Mouse (Mus musculus): ENCODE measurements around the gene Ddx39. TPM values are rescaled to one million over a fixed set of nuclear protein-coding genes. Genes with fewer than 3 reads are reported as not detected.
A peak's percentile ranks its signal among the peaks of the same experiment; 100 is the strongest.

Gene Ddx39
- polyA plus RNA-seq, 1 experiment from 2014 or later = 251 TPM

DNA sequence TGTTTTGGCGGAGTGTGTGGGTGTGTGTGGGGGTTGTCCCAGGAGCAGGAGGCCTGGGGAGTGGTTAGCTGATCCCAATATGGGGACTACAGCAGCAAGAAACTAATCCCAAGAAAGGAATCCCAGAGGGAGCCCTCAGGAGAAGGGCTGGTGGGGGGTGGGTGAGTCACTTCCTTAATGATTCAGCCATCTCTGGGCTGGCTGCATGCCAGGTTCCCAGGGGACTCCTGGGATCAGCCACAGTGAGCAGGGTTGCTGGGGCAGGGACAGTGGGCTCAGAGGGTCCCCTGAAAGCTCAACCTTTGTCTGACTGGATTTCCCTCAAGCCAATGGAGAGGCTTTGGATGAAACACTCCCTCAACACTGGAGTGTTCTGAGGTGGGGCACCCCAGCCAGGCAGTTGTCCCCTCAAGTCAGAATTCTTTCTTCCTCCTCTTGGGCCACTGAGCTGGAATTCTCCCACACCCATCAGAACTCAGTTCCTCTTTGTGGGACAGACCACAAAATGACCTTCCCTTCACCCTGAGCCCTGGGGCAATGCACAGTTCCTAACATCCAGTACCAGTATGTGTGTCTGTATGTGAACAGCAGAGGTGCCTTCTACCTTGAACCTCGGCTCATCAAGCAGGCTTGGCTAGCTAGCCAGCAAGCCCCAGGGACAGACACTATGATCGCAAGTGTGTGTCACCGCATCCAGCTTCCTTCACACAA, 23.0 kb downstream of the Ddx39 start:
- ATAC-seq (replicated peaks; ENCODE audit: low FRiP score) (no peak), DNase-seq (ENCODE audit: low spot score) (no peak)
- H3K4me1 ChIP-seq (replicated peaks; ENCODE audit: control insufficient read depth, insufficient read depth, low read length) = 0 out of 2 replicates have a peak, but pooled peaks cover 4% of the 10 kb centered on the region
- WGBS = 80% methylated on average over 4 of the region's 4 CpGs
- no peak overlapping the region for H3K4me2 ChIP-seq (ENCODE audit: low read depth, low read length, severe bottlenecking)
- H3K27me3 ChIP-seq (ENCODE audit: control insufficient read depth, insufficient read depth, low read length) = peaks cover 23% of the 10 kb centered on the region
- no peak overlapping the region for H3K27ac ChIP-seq (ENCODE audit: low read depth, low read length)
- H3K36me3 ChIP-seq (ENCODE audit: control insufficient read depth, insufficient read depth, low read length) = no peaks in the 10 kb centered on the region
- H3K9ac ChIP-seq (ENCODE audit: low read length) = no peak overlapping the region
- no peaks in the 10 kb centered on the region; the same call in 1 of the 2 replicates for H3K9me3 ChIP-seq (ENCODE audit: control insufficient read depth, low read length)
- no peak overlapping the region for H3K4me3 ChIP-seq (ENCODE audit: low read depth, low read length)

DNA sequence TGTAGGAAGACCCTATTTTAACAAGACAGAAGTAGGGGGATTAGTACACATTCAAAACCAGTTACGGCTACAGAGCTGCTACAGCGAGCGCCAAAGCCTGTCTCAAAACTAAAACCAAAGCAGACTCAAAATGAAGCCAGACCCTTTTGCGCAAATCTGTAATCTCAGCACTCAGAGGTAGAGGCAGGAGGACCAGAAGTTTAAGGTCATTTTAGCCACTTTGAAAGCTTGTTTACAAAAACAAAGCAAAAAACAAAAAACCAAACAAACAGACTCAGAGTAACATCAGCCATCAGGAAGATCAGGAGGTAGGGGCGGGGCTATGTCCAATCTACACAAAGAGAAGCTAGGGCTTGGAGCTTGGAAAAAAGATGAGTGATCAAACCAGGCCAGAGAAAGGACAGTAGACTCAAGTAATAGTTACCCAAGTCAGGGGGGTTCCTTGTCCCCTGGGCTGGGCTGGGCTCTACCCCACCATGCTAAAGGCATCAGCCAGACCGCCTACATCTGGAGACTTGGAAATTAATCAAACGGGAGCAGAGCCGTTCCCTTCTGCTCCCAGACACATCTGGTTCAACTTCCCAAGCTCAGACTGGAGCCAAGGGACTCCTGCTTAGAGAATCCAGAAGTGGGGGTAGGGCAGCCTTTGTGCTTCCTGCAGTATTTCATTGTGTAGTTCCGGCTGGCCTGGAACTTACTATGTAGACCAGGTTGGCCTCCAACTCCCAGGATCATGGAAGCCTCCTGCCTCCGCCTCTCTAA, 24.2 kb downstream of the Ddx39 start:
- 76% methylated on average over 10 of the region's 10 CpGs for WGBS
- Histone ChIP-seq H3K4me1 (replicated peaks; ENCODE audit: control insufficient read depth, insufficient read depth, low read length) (0 out of 2 replicates have a peak, but pooled peaks cover 4% of the 10 kb centered on the region), H3K4me2 (ENCODE audit: low read depth, low read length, severe bottlenecking) (no peak overlapping the region), H3K36me3 (ENCODE audit: control insufficient read depth, insufficient read depth, low read length) (no peaks in the 10 kb centered on the region), H3K4me3 (ENCODE audit: low read depth, low read length) (no peak overlapping the region), H3K27me3 (ENCODE audit: control insufficient read depth, insufficient read depth, low read length) (peaks cover 23% of the 10 kb centered on the region), H3K9me3 (ENCODE audit: control insufficient read depth, low read length) (no peaks in the 10 kb centered on the region; the same call in 1 of the 2 replicates), H3K9ac (ENCODE audit: low read length) (no peak overlapping the region), H3K27ac (ENCODE audit: low read depth, low read length) (no peak overlapping the region)
- DNase-seq (ENCODE audit: low spot score) = no peak
- ATAC-seq (replicated peaks; ENCODE audit: low FRiP score) = no peak

- ATAC-seq (replicated peaks; ENCODE audit: low FRiP score) (no peak), DNase-seq (ENCODE audit: low spot score) (no peak)
- Histone ChIP-seq H3K4me1 (replicated peaks; ENCODE audit: control insufficient read depth, insufficient read depth, low read length) (0 out of 2 replicates have a peak, but pooled peaks cover 4% of the 10 kb centered on the region), H3K4me2 (ENCODE audit: low read depth, low read length, severe bottlenecking) (no peak overlapping the region), H3K9me3 (ENCODE audit: control insufficient read depth, low read length) (no peaks in the 10 kb centered on the region; the same call in 1 of the 2 replicates), H3K27ac (ENCODE audit: low read depth, low read length) (no peak overlapping the region), H3K27me3 (ENCODE audit: control insufficient read depth, insufficient read depth, low read length) (peaks cover 23% of the 10 kb centered on the region), H3K9ac (ENCODE audit: low read length) (no peak overlapping the region), H3K36me3 (ENCODE audit: control insufficient read depth, insufficient read depth, low read length) (no peaks in the 10 kb centered on the region), H3K4me3 (ENCODE audit: low read depth, low read length) (no peak overlapping the region)
- 52% methylated on average over 8 of the region's 8 CpGs for WGBS
Measured at GRCm38 (mm10) chr8:83739711-83740468, 24.9 kb downstream of the Ddx39 start.

- ATAC-seq (replicated peaks; ENCODE audit: low FRiP score) (0 out of 2 replicates have a peak, but pooled peaks have one; percentile 21), DNase-seq (ENCODE audit: low spot score) (peak; percentile 47)
- 24% methylated on average over 3 of the region's 3 CpGs for WGBS
- no peak overlapping the region for H3K27ac ChIP-seq (ENCODE audit: low read depth, low read length)
- peak overlapping the region; percentile 45 for H3K9ac ChIP-seq (ENCODE audit: low read length)
- H3K4me3 ChIP-seq (ENCODE audit: low read depth, low read length) = peak overlapping the region; percentile 44
- peaks cover 23% of the 10 kb centered on the region for H3K27me3 ChIP-seq (ENCODE audit: control insufficient read depth, insufficient read depth, low read length)
- 0 out of 2 replicates have a peak, but pooled peaks cover 4% of the 10 kb centered on the region for H3K4me1 ChIP-seq (replicated peaks; ENCODE audit: control insufficient read depth, insufficient read depth, low read length)
- no peaks in the 10 kb centered on the region; the same call in 1 of the 2 replicates for H3K9me3 ChIP-seq (ENCODE audit: control insufficient read depth, low read length)
- peak overlapping the region; percentile 75 for H3K4me2 ChIP-seq (ENCODE audit: low read depth, low read length, severe bottlenecking)
- H3K36me3 ChIP-seq (ENCODE audit: control insufficient read depth, insufficient read depth, low read length) = no peaks in the 10 kb centered on the region
Measured at GRCm38 (mm10) chr8:83740586-83740975, 25.6 kb downstream of the Ddx39 start.

DNA sequence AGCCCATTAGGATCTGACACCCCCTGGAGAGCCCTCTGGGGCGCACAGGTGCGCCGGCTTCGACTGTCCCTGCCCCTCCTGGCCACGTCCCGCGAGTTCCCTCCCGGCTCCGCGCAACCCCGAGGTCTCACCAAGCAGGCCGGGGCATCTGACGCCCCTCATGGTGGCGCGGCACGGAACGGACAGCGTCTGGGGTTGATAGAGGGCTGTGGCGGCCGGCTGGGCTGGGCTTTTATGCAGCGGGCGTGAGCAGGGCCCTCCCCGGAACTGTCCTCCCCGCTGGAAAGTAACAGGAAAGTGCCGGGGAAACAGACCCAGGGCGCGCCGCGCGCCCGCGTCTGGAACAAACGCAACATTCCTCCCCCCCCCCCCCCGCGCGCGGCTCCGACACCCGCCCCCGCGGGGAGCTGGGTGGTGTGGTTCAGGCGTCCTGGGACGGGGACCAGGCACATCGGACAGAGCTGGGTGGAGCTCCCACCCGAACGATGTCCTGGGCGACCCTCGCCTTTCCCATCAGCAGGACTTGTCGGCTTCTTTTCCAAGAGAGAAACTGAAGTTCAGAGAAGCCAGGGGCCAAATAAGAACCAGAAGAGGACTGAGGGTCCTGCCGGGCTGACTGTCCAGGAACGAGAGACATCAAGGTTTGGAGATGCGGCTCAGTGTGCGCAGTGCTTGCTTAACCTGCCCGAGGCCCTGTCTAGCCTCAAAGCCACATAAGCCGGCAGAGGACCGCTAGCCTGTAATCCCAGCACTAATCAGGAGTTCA, 26.2 kb downstream of the Ddx39 start, which contains the start of gene Adgre5:
Adgre5 (minus strand) TSS at position 351 of the 766 bp plus-strand sequence.
- Histone ChIP-seq H3K9me3 (ENCODE audit: control insufficient read depth, low read length) (no peaks in the 10 kb centered on the region; the same call in 1 of the 2 replicates), H3K4me3 (ENCODE audit: low read depth, low read length) (peak within 1 kb of the TSS; percentile 44), H3K36me3 (ENCODE audit: control insufficient read depth, insufficient read depth, low read length) (no peaks in the 10 kb centered on the region), H3K9ac (ENCODE audit: low read length) (peak within 1 kb of the TSS; percentile 45), H3K27ac (ENCODE audit: low read depth, low read length) (no peak within 1 kb of the TSS), H3K4me1 (replicated peaks; ENCODE audit: control insufficient read depth, insufficient read depth, low read length) (0 out of 2 replicates have a peak, but pooled peaks cover 4% of the 10 kb centered on the region), H3K4me2 (ENCODE audit: low read depth, low read length, severe bottlenecking) (peak within 1 kb of the TSS; percentile 75), H3K27me3 (ENCODE audit: control insufficient read depth, insufficient read depth, low read length) (peaks cover 26% of the 10 kb centered on the region)
- ATAC-seq (replicated peaks; ENCODE audit: low FRiP score) (no peak), DNase-seq (ENCODE audit: low spot score) (peak; percentile 74)
- under 1% methylated on average over 47 of the region's 56 CpGs for WGBS

GRCm38 (mm10) chr8:83741849-83742655, 27.1 kb downstream of the Ddx39 start:
- Histone ChIP-seq H3K4me3 (ENCODE audit: low read depth, low read length) (no peak overlapping the region), H3K9ac (ENCODE audit: low read length) (no peak overlapping the region), H3K27ac (ENCODE audit: low read depth, low read length) (no peak overlapping the region), H3K9me3 (ENCODE audit: control insufficient read depth, low read length) (no peaks in the 10 kb centered on the region; the same call in 1 of the 2 replicates), H3K4me2 (ENCODE audit: low read depth, low read length, severe bottlenecking) (no peak overlapping the region; the same call in 1 of the 2 replicates), H3K27me3 (ENCODE audit: control insufficient read depth, insufficient read depth, low read length) (peaks cover 26% of the 10 kb centered on the region), H3K4me1 (replicated peaks; ENCODE audit: control insufficient read depth, insufficient read depth, low read length) (0 out of 2 replicates have a peak, but pooled peaks cover 4% of the 10 kb centered on the region), H3K36me3 (ENCODE audit: control insufficient read depth, insufficient read depth, low read length) (no peaks in the 10 kb centered on the region)
- 76% methylated on average over 19 of the region's 19 CpGs for WGBS
- no peak for ATAC-seq (replicated peaks; ENCODE audit: low FRiP score)
- DNase-seq (ENCODE audit: low spot score) = no peak

DNA sequence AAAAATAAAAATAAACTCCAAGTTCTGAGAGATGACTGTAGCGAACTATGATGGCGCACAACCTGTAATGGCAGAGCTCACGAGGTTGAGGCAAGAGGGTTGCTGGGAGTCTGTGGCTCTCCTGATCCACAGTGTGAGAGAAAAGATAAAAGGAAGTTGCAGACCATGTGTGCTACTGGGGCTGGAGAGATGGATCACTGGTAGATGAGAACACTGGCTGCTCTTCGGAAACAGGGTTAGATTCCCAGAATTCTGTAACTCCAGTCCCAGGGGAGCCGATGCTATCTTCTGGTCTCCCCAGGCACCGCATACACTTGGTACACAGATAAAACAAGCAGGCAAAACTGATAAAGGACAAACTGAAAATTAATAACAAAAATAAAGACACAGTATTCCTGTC, 28.0 kb downstream of the Ddx39 start:
- WGBS = 89% methylated on average over 6 of the region's 6 CpGs

More for the DNA sequence above, 28.0 kb downstream of the Ddx39 start:
- Histone ChIP-seq H3K9me3 (ENCODE audit: control insufficient read depth, low read length) (no peaks in the 10 kb centered on the region), H3K4me1 (replicated peaks; ENCODE audit: control insufficient read depth, insufficient read depth, low read length) (peaks cover 7% of the 10 kb centered on the region; the same call in 1 of the 2 replicates), H3K36me3 (ENCODE audit: control insufficient read depth, insufficient read depth, low read length) (no peaks in the 10 kb centered on the region), H3K4me3 (ENCODE audit: low read depth, low read length) (no peak overlapping the region), H3K4me2 (ENCODE audit: low read depth, low read length, severe bottlenecking) (no peak overlapping the region), H3K27me3 (ENCODE audit: control insufficient read depth, insufficient read depth, low read length) (peaks cover 31% of the 10 kb centered on the region), H3K27ac (ENCODE audit: low read depth, low read length) (no peak overlapping the region), H3K9ac (ENCODE audit: low read length) (no peak overlapping the region)
- no peak for DNase-seq (ENCODE audit: low spot score)
- no peak for ATAC-seq (replicated peaks; ENCODE audit: low FRiP score)
